Mouse (Mus musculus): ENCODE measurements around the gene Cmklr1. TPM values are rescaled to one million over a fixed set of nuclear protein-coding genes. Genes with fewer than 3 reads are reported as not detected.
A peak's percentile ranks its signal among the peaks of the same experiment; 100 is the strongest.

Gene Cmklr1
- polyA plus RNA-seq, 1 experiment from 2014 or later, result 1.7 TPM

- Histone ChIP-seq H3K27ac (replicated peaks; ENCODE audit: low read depth, low read length) (no peak overlapping the region), H3K4me3 (ENCODE audit: low read depth, low read length) (no peak overlapping the region), H3K9ac (replicated peaks; ENCODE audit: low read length) (no peak overlapping the region), H3K4me2 (ENCODE audit: low read depth, low read length) (no peak overlapping the region), H3K36me3 (replicated peaks; ENCODE audit: control insufficient read depth, insufficient read depth, low read depth, low read length) (no peaks in the 10 kb centered on the region), H3K27me3 (ENCODE audit: control insufficient read depth, insufficient read depth, low read length) (no peaks in the 10 kb centered on the region), H3K9me3 (replicated peaks; ENCODE audit: control insufficient read depth, low read length) (no peaks in the 10 kb centered on the region), H3K4me1 (ENCODE audit: control insufficient read depth, insufficient read depth, low read length) (no peaks in the 10 kb centered on the region)
- ATAC-seq (replicated peaks; ENCODE audit: insufficient number of reproducible peaks, low FRiP score, low TSS enrichment, low read depth) (no peak), DNase-seq (ENCODE audit: low spot score) (no peak)
- WGBS, result 87% methylated on average over 4 of the region's 4 CpGs
Measured at GRCm38 (mm10) chr5:113604758-113605157, 45.5 kb downstream of the Cmklr1 start.

GRCm38 (mm10) chr5:113603471-113603870, 46.8 kb downstream of the Cmklr1 start:
- no peak for ATAC-seq (replicated peaks; ENCODE audit: insufficient number of reproducible peaks, low FRiP score, low TSS enrichment, low read depth)
- H3K9me3 ChIP-seq (replicated peaks; ENCODE audit: control insufficient read depth, low read length), result no peaks in the 10 kb centered on the region
- H3K27me3 ChIP-seq (ENCODE audit: control insufficient read depth, insufficient read depth, low read length), result no peaks in the 10 kb centered on the region
- 82% methylated on average over 9 of the region's 9 CpGs for WGBS
- no peak for DNase-seq (ENCODE audit: low spot score)
- no peak overlapping the region for H3K4me3 ChIP-seq (ENCODE audit: low read depth, low read length)
- H3K27ac ChIP-seq (replicated peaks; ENCODE audit: low read depth, low read length), result no peak overlapping the region
- no peak overlapping the region for H3K9ac ChIP-seq (replicated peaks; ENCODE audit: low read length)
- H3K36me3 ChIP-seq (replicated peaks; ENCODE audit: control insufficient read depth, insufficient read depth, low read depth, low read length), result no peaks in the 10 kb centered on the region
- H3K4me1 ChIP-seq (ENCODE audit: control insufficient read depth, insufficient read depth, low read length), result no peaks in the 10 kb centered on the region
- H3K4me2 ChIP-seq (ENCODE audit: low read depth, low read length), result no peak overlapping the region

GRCm38 (mm10) chr5:113600803-113601202, 49.4 kb downstream of the Cmklr1 start:
- no peaks in the 10 kb centered on the region for H3K27me3 ChIP-seq (ENCODE audit: control insufficient read depth, insufficient read depth, low read length)
- no peaks in the 10 kb centered on the region for H3K36me3 ChIP-seq (replicated peaks; ENCODE audit: control insufficient read depth, insufficient read depth, low read depth, low read length)
- no peaks in the 10 kb centered on the region for H3K9me3 ChIP-seq (replicated peaks; ENCODE audit: control insufficient read depth, low read length)
- ATAC-seq (replicated peaks; ENCODE audit: insufficient number of reproducible peaks, low FRiP score, low TSS enrichment, low read depth), result no peak
- H3K4me3 ChIP-seq (ENCODE audit: low read depth, low read length), result no peak overlapping the region
- H3K27ac ChIP-seq (replicated peaks; ENCODE audit: low read depth, low read length), result no peak overlapping the region
- H3K4me1 ChIP-seq (ENCODE audit: control insufficient read depth, insufficient read depth, low read length), result no peaks in the 10 kb centered on the region
- 58% methylated on average over 4 of the region's 4 CpGs for WGBS
- DNase-seq (ENCODE audit: low spot score), result peak; percentile 55
- H3K9ac ChIP-seq (replicated peaks; ENCODE audit: low read length), result no peak overlapping the region
- H3K4me2 ChIP-seq (ENCODE audit: low read depth, low read length), result no peak overlapping the region

GRCm38 (mm10) chr5:113600181-113600580, 50.0 kb downstream of the Cmklr1 start:
- Histone ChIP-seq H3K4me1 (ENCODE audit: control insufficient read depth, insufficient read depth, low read length) (no peaks in the 10 kb centered on the region), H3K4me2 (ENCODE audit: low read depth, low read length) (no peak overlapping the region), H3K9ac (replicated peaks; ENCODE audit: low read length) (no peak overlapping the region), H3K27me3 (ENCODE audit: control insufficient read depth, insufficient read depth, low read length) (no peaks in the 10 kb centered on the region), H3K27ac (replicated peaks; ENCODE audit: low read depth, low read length) (no peak overlapping the region), H3K9me3 (replicated peaks; ENCODE audit: control insufficient read depth, low read length) (no peaks in the 10 kb centered on the region), H3K36me3 (replicated peaks; ENCODE audit: control insufficient read depth, insufficient read depth, low read depth, low read length) (no peaks in the 10 kb centered on the region), H3K4me3 (ENCODE audit: low read depth, low read length) (no peak overlapping the region)
- WGBS, result 75% methylated on average over 3 of the region's 3 CpGs
- ATAC-seq (replicated peaks; ENCODE audit: insufficient number of reproducible peaks, low FRiP score, low TSS enrichment, low read depth) (no peak), DNase-seq (ENCODE audit: low spot score) (no peak)

- Histone ChIP-seq H3K4me1 (ENCODE audit: control insufficient read depth, insufficient read depth, low read length) (no peaks in the 10 kb centered on the region), H3K27me3 (ENCODE audit: control insufficient read depth, insufficient read depth, low read length) (no peaks in the 10 kb centered on the region), H3K9me3 (replicated peaks; ENCODE audit: control insufficient read depth, low read length) (no peaks in the 10 kb centered on the region), H3K4me2 (ENCODE audit: low read depth, low read length) (no peak overlapping the region), H3K4me3 (ENCODE audit: low read depth, low read length) (no peak overlapping the region), H3K36me3 (replicated peaks; ENCODE audit: control insufficient read depth, insufficient read depth, low read depth, low read length) (no peaks in the 10 kb centered on the region), H3K9ac (replicated peaks; ENCODE audit: low read length) (no peak overlapping the region), H3K27ac (replicated peaks; ENCODE audit: low read depth, low read length) (no peak overlapping the region)
- WGBS, result 64% methylated on average over 9 of the region's 9 CpGs
- ATAC-seq (replicated peaks; ENCODE audit: insufficient number of reproducible peaks, low FRiP score, low TSS enrichment, low read depth), result no peak
- DNase-seq (ENCODE audit: low spot score), result no peak
Measured at GRCm38 (mm10) chr5:113596780-113597353, 53.4 kb downstream of the Cmklr1 start.

GRCm38 (mm10) chr5:113596252-113596651, 54.0 kb downstream of the Cmklr1 start:
- H3K27ac ChIP-seq (replicated peaks; ENCODE audit: low read depth, low read length), result no peak overlapping the region
- no peak overlapping the region for H3K4me3 ChIP-seq (ENCODE audit: low read depth, low read length)
- ATAC-seq (replicated peaks; ENCODE audit: insufficient number of reproducible peaks, low FRiP score, low TSS enrichment, low read depth) (no peak), DNase-seq (ENCODE audit: low spot score) (no peak)
- H3K9me3 ChIP-seq (replicated peaks; ENCODE audit: control insufficient read depth, low read length), result no peaks in the 10 kb centered on the region
- H3K4me2 ChIP-seq (ENCODE audit: low read depth, low read length), result no peak overlapping the region
- no peaks in the 10 kb centered on the region for H3K27me3 ChIP-seq (ENCODE audit: control insufficient read depth, insufficient read depth, low read length)
- no peaks in the 10 kb centered on the region for H3K36me3 ChIP-seq (replicated peaks; ENCODE audit: control insufficient read depth, insufficient read depth, low read depth, low read length)
- H3K9ac ChIP-seq (replicated peaks; ENCODE audit: low read length), result no peak overlapping the region
- WGBS, result 79% methylated on average over 9 of the region's 9 CpGs
- H3K4me1 ChIP-seq (ENCODE audit: control insufficient read depth, insufficient read depth, low read length), result no peaks in the 10 kb centered on the region

GRCm38 (mm10) chr5:113593911-113594705, 56.1 kb downstream of the Cmklr1 start:
- no peaks in the 10 kb centered on the region for H3K36me3 ChIP-seq (replicated peaks; ENCODE audit: control insufficient read depth, insufficient read depth, low read depth, low read length)
- H3K9ac ChIP-seq (replicated peaks; ENCODE audit: low read length), result no peak overlapping the region
- H3K27me3 ChIP-seq (ENCODE audit: control insufficient read depth, insufficient read depth, low read length), result no peaks in the 10 kb centered on the region
- peaks cover 2% of the 10 kb centered on the region; the same call in 1 of the 2 replicates for H3K4me1 ChIP-seq (ENCODE audit: control insufficient read depth, insufficient read depth, low read length)
- DNase-seq (ENCODE audit: low spot score) (no peak), ATAC-seq (replicated peaks; ENCODE audit: insufficient number of reproducible peaks, low FRiP score, low TSS enrichment, low read depth) (no peak)
- H3K27ac ChIP-seq (replicated peaks; ENCODE audit: low read depth, low read length), result no peak overlapping the region
- H3K9me3 ChIP-seq (replicated peaks; ENCODE audit: control insufficient read depth, low read length), result no peaks in the 10 kb centered on the region
- 91% methylated on average over 6 of the region's 6 CpGs for WGBS
- H3K4me2 ChIP-seq (ENCODE audit: low read depth, low read length), result no peak overlapping the region
- no peak overlapping the region for H3K4me3 ChIP-seq (ENCODE audit: low read depth, low read length)

- ATAC-seq (replicated peaks; ENCODE audit: insufficient number of reproducible peaks, low FRiP score, low TSS enrichment, low read depth) (peak; percentile 57; the same call in 1 of the 2 replicates), DNase-seq (ENCODE audit: low spot score) (peak; percentile 47)
- Histone ChIP-seq H3K9me3 (replicated peaks; ENCODE audit: control insufficient read depth, low read length) (no peaks in the 10 kb centered on the region), H3K4me3 (ENCODE audit: low read depth, low read length) (no peak overlapping the region), H3K4me1 (ENCODE audit: control insufficient read depth, insufficient read depth, low read length) (peaks cover 2% of the 10 kb centered on the region; the same call in 1 of the 2 replicates), H3K27me3 (ENCODE audit: control insufficient read depth, insufficient read depth, low read length) (no peaks in the 10 kb centered on the region), H3K36me3 (replicated peaks; ENCODE audit: control insufficient read depth, insufficient read depth, low read depth, low read length) (no peaks in the 10 kb centered on the region), H3K27ac (replicated peaks; ENCODE audit: low read depth, low read length) (no peak overlapping the region), H3K4me2 (ENCODE audit: low read depth, low read length) (no peak overlapping the region; the same call in 1 of the 2 replicates), H3K9ac (replicated peaks; ENCODE audit: low read length) (no peak overlapping the region)
- WGBS, result 7% methylated on average over 6 of the region's 6 CpGs
Measured at GRCm38 (mm10) chr5:113591751-113592230, 58.4 kb downstream of the Cmklr1 start.

Data from embryonic facial prominence, embryonic 11.5 days (tissue).